Mouse (Mus musculus) liver, embryonic 11.5 days (tissue): ENCODE measurements around the gene Appl1. TPM values are rescaled to one million over a fixed set of nuclear protein-coding genes. Genes with fewer than 3 reads are reported as not detected.
"Not testable (repeated sequence)": the region's sequence is repeated elsewhere in the genome, so short reads cannot be mapped to it uniquely, and the experiment has no call there.

Experiments
- ATAC-seq: fragments of 200-750 bp; cut with Nextera tagmentation; replicated peaks from 2 replicates; pipeline ENCODE4 v1.8.0; 2017; ENCODE audit warnings: moderate number of reproducible peaks, mild to moderate bottlenecking, moderate TSS enrichment, moderate library complexity; ENCODE audit not compliant: low FRiP score
- DNase-seq: peaks from one replicate; pipeline ENCODE4 v3.0.0-alpha.2; 2017; ENCODE audit warnings: low spot score
- H3K27ac ChIP-seq: fragments of 300-500 bp; sonication (generic); 2 replicates; pipeline ENCODE4 v1.5.1; 2014; ENCODE audit warnings: mild to moderate bottlenecking, low read depth, low read length, control low read depth
- H3K27me3 ChIP-seq: fragments of 300-500 bp; sonication (generic); replicated peaks from 2 replicates; pipeline ENCODE4 v1.6.1; 2014; ENCODE audit warnings: low read length, mixed read lengths; ENCODE audit not compliant: control insufficient read depth, insufficient read depth
- H3K36me3 ChIP-seq: fragments of 300-500 bp; sonication (generic); 2 replicates; pipeline ENCODE4 v1.6.1; 2014; ENCODE audit warnings: mild to moderate bottlenecking, low read length, moderate library complexity, mixed read lengths; ENCODE audit not compliant: control insufficient read depth, insufficient read depth
- H3K4me1 ChIP-seq: fragments of 300-500 bp; sonication (generic); replicated peaks from 2 replicates; pipeline ENCODE4 v1.6.1; 2014; ENCODE audit warnings: low read length, mixed read lengths; ENCODE audit not compliant: control insufficient read depth, insufficient read depth
- H3K4me2 ChIP-seq: fragments of 300-500 bp; sonication (generic); 2 replicates; pipeline ENCODE4 v1.6.1; 2014; ENCODE audit warnings: mild to moderate bottlenecking, control low read depth, moderate library complexity
- H3K4me3 ChIP-seq: fragments of 300-500 bp; sonication (generic); 2 replicates; pipeline ENCODE4 v1.5.1; 2014; ENCODE audit warnings: low read depth, low read length, control low read depth
- H3K9ac ChIP-seq: fragments of 300-500 bp; sonication (generic); 2 replicates; pipeline ENCODE4 v1.6.1; 2014; ENCODE audit warnings: low read depth, low read length, control low read depth
- H3K9me3 ChIP-seq: fragments of 300-500 bp; sonication (generic); 2 replicates; pipeline ENCODE4 v1.6.1; 2016; ENCODE audit warnings: low read length, inconsistent platforms, mixed read lengths; ENCODE audit not compliant: control insufficient read depth
- WGBS: fragments of 180-500 bp; shearing (Covaris S2); extraction: QIAGEN DNeasy Blood & Tissue Kit; methylation state at CpG from one replicate; pipeline ENCODE4 v1.1.7; 2014; 5-methylcytosine and 5-hydroxymethylcytosine counted together
- polyA plus RNA-seq: library from polyadenylated mRNA; unstranded; fragments of >200 nt; fragmentation: Nextera tagmentation; extraction: Ambion mirVana; gene quantifications from 2 replicates; pipeline ENCODE4 v1.2.1, GENCODE M21; 2014

The Appl1 gene
- polyA plus RNA-seq, 1 experiment from 2014 or later = 14.2 TPM

DNA sequence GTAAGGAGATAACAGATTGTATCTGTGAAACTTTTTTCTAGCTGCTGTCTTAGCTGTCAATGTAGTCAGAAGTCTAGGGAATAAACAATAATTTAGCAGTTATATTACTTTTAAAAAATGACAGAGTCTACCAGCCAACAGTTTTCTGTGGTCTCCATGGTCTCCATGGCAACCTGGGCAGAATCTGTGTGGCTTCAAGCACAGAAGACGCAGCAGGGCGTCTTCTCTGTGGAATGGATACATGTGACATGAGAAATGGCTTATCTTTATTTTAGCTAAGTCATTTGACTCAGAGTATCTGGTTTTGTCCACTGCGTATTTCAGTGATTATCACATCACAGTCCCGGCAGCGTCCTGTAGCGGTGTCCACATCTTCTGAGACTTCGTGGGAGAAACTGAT is 5.2 kb upstream of the Appl1 start:
- H3K27me3 ChIP-seq = no peaks in the 10 kb centered on the region; the same call in 1 of the 2 replicates
- ATAC-seq (no peak), DNase-seq (no peak)
- H3K9ac ChIP-seq = no peak overlapping the region
- H3K9me3 ChIP-seq = no peaks in the 10 kb centered on the region
- no peak overlapping the region for H3K4me3 ChIP-seq
- H3K4me1 ChIP-seq = peaks cover 3% of the 10 kb centered on the region; the same call in 1 of the 2 replicates
- H3K27ac ChIP-seq = no peak overlapping the region
- no peak overlapping the region for H3K4me2 ChIP-seq
- 42% methylated on average over 7 of the region's 7 CpGs for WGBS
- no peaks in the 10 kb centered on the region for H3K36me3 ChIP-seq

DNA sequence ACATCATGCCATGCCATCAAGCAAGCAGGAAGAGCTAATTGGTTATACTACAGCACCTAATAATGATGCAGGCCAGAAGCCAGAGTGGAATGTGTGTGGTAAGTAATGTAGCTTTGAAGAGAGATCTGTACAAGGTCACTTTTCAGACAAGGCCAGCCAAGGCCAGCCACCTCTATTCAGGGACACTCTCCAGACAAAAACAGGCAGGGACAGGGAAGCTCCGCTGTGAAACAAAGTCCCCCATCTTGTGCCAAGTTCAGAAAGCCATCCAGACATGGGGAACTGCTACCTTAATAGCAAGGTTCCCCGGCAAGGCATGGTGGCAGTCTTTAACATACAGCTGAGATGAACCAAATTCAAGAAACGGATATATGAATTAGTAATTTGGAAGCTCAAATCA is 4.5 kb upstream of the Appl1 start:
- WGBS = 88% methylated on average over 3 of the region's 3 CpGs
- H3K4me1 ChIP-seq = peaks cover 3% of the 10 kb centered on the region; the same call in 1 of the 2 replicates
- H3K27ac ChIP-seq = no peak overlapping the region
- H3K9me3 ChIP-seq = no peaks in the 10 kb centered on the region
- no peak for ATAC-seq
- H3K9ac ChIP-seq = no peak overlapping the region
- H3K4me3 ChIP-seq = no peak overlapping the region
- no peak overlapping the region for H3K4me2 ChIP-seq
- H3K36me3 ChIP-seq = no peaks in the 10 kb centered on the region
- no peak for DNase-seq
- H3K27me3 ChIP-seq = no peaks in the 10 kb centered on the region

DNA sequence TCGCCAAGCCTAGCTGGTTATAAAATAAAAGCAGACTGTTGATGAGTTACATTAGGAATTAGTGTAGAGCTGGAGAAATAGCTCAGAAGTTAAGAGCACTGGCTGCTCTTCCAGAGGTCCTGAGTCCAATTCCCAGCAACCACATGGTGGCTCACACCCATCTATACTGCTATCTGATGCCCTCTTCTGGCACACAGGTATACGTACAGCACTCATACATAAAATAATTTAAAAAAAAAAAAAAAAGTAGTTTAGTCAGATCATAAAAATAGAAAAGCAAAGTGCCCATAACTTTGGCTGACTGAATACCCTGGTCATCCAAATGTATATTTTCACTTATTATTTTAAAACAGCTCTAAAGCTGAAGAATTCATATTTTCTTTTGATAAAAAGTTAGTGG is 2.1 kb upstream of the Appl1 start:
- H3K4me1 ChIP-seq = peaks cover 3% of the 10 kb centered on the region; the same call in 1 of the 2 replicates
- no peak overlapping the region for H3K4me3 ChIP-seq
- no peak for DNase-seq
- H3K36me3 ChIP-seq = no peaks in the 10 kb centered on the region
- WGBS = 88% methylated on average over 2 of the region's 2 CpGs
- no peak overlapping the region for H3K9ac ChIP-seq
- ATAC-seq = no peak
- H3K9me3 ChIP-seq = no peaks in the 10 kb centered on the region
- no peak overlapping the region for H3K27ac ChIP-seq
- no peak overlapping the region for H3K4me2 ChIP-seq
- H3K27me3 ChIP-seq = no peaks in the 10 kb centered on the region

DNA sequence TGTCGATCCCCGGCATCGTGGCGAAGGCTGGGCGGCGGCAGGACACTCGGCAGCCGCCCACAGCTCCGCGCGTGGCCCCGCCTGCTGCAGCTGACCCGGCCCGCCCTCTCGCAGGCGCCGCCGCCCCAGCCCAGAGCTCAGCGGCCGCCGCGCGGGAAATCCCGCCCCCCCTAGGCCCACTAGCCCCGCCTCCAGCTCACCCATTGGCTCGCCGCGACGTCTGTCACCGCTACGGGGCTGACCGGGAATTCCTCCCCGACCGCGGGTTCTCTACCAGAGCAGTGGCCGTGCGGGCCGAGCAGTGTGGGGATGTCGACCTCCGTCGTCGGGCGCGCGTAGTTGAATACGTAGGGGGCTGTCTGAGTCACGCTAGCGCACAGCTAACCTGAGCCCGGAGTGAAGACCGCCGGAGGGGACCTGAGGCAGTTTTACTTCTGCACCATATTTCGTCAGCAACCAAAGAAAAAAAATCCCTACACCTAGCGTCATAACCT is 546 bp downstream of the Appl1 start:
- peaks cover 2% of the 10 kb centered on the region; the same call in 1 of the 2 replicates for H3K4me1 ChIP-seq
- H3K9me3 ChIP-seq = no peaks in the 10 kb centered on the region
- peak overlapping the region; percentile 83 for H3K9ac ChIP-seq
- H3K4me2 ChIP-seq = peak overlapping the region; percentile 83
- no peaks in the 10 kb centered on the region for H3K27me3 ChIP-seq
- H3K27ac ChIP-seq = peak overlapping the region; percentile 48
- H3K4me3 ChIP-seq = peak overlapping the region; percentile 93
- under 1% methylated on average over 53 of the region's 53 CpGs for WGBS
- no peaks in the 10 kb centered on the region for H3K36me3 ChIP-seq
- ATAC-seq (peak; percentile 98), DNase-seq (peak; percentile 98)

DNA sequence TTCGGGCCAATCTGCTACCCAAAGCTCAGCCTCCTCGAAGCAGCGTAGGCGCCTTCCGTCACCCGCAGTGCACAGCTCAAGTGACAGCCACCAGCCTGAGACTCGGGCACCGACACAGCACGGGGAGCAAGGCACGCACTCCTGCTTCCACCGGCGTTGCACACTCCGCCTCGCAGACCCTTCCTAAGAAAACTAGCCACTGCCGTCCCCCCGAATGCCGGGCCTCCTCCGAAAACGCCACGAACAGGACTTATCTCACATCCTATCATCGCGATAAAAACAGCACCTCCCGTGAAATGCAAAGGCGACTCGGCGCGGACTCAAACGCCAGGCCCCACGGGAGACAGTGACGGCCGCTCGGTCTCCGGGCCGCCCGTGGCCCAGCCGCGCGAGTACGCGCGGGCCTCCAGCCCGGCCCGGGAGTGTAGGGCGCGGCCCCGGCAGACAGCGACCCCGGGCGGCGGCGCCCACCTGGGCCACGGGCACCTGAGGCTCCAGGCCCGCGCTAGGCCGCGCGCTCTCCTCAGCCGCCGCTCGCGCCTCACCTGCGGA is 1.1 kb downstream of the Appl1 start:
- no peak for DNase-seq

DNA sequence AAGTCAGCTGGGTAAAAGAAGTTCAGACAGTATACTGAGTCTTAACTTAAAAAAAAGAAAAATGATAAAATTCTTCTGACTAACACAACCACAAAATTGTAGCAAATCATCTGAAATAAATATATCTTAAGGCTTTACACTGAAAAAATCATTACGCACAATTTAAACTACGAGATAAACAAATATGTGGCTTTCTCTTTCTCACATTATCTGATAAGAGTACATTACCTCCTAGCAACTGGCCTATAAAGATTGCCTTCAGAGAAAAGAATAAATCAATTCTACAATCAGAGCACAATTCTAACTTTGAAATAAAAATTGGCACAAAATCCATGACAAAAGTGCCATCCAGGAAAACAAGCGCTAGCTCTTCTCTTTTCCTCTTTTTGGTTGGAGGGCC is 1.9 kb downstream of the Appl1 start:
- 69% methylated on average over 3 of the region's 3 CpGs for WGBS
- Histone ChIP-seq H3K9me3 (no peaks in the 10 kb centered on the region), H3K9ac (no peak overlapping the region)

More for the DNA sequence above, 1.1 kb downstream of the Appl1 start:
- Histone ChIP-seq H3K9me3 (no peaks in the 10 kb centered on the region), H3K27ac (peak overlapping the region; percentile 48), H3K9ac (peak overlapping the region; percentile 83), H3K4me3 (peak overlapping the region; percentile 93), H3K27me3 (no peaks in the 10 kb centered on the region), H3K36me3 (no peaks in the 10 kb centered on the region), H3K4me1 (peaks cover 2% of the 10 kb centered on the region; the same call in 1 of the 2 replicates), H3K4me2 (peak overlapping the region; percentile 83)
- WGBS = under 1% methylated on average over 62 of the region's 62 CpGs
- ATAC-seq = peak; percentile 84

DNA sequence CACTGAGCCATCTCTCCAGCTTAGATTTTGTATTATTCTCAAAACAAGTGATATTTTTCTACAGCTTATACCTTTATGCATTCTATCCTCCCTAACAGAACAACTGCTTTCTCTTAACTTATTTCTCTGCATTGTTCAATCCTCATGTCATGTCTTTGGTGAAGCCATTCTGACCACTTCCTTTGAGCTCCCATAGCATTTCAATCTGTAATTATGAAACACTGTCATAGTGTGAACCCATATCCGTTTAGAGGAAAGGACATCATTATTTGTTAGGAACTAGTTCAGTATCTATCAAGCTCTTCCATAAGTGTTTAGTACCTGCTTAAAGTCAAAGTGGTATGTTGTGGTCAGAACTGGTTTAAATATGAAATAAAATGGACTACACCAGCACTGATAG is 10.5 kb downstream of the Appl1 start:
- WGBS = 81% methylated on average over 1 of the region's 1 CpGs
- no peaks in the 10 kb centered on the region for H3K4me1 ChIP-seq
- no peaks in the 10 kb centered on the region for H3K9me3 ChIP-seq
- no peaks in the 10 kb centered on the region for H3K27me3 ChIP-seq
- H3K4me2 ChIP-seq = no peak overlapping the region
- no peak overlapping the region for H3K9ac ChIP-seq
- no peak for ATAC-seq
- no peaks in the 10 kb centered on the region for H3K36me3 ChIP-seq
- no peak overlapping the region for H3K4me3 ChIP-seq
- no peak overlapping the region for H3K27ac ChIP-seq
- DNase-seq = no peak

More for the DNA sequence above, 1.9 kb downstream of the Appl1 start:
- Histone ChIP-seq H3K4me1 (peaks cover 2% of the 10 kb centered on the region; the same call in 1 of the 2 replicates), H3K36me3 (no peaks in the 10 kb centered on the region), H3K27ac (no peak overlapping the region), H3K4me2 (peak overlapping the region; percentile 83), H3K4me3 (peak overlapping the region; percentile 93), H3K27me3 (no peaks in the 10 kb centered on the region)
- ATAC-seq (no peak), DNase-seq (no peak)

DNA sequence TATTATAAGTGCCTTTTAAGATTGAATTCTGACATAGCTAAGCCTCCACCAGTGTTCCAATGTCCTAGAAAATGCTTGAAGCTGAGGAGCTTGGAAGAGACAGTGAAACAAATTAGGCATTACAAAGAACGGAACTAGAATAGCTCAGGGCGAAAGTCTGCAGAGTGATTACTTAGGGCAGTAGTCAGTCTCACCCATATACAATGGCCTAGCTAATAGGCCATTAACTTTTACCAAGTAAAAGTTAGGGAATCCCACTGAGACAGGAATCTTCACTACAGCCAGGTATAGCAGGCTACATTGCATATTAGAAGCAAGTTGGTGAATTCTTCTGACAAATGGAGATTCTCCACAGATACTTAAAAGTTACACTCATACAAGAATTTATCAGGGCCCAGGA is 14.9 kb downstream of the Appl1 start:
- not testable (repeated sequence) for ATAC-seq, H3K4me3 ChIP-seq, H3K36me3 ChIP-seq, H3K9me3 ChIP-seq, H3K4me2 ChIP-seq, H3K4me1 ChIP-seq, DNase-seq, H3K27ac ChIP-seq, H3K9ac ChIP-seq, H3K27me3 ChIP-seq
- WGBS = 93% methylated on average over 2 of the region's 2 CpGs

DNA sequence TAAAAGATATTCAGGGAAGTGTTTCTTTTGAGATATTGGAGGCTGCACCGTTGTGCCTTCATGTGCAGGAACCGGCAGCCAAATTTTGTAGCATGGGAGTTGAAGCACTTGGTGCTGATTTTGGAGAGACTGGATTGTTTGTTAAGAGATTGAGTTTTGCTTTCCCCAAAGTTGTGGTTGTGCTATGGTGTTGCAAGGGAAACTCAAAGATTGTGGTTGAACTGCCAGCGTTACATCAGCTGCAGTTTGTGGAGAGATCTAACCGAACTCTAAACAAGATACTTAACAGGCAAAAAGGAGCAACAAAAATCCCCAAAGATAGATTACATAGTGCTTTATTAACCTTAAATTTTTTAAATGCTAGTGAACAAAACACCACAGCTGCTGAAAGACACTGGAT is 35.5 kb downstream of the Appl1 start:
- H3K27me3 ChIP-seq = no peaks in the 10 kb centered on the region
- 75% methylated on average over 4 of the region's 4 CpGs for WGBS
- no peak for ATAC-seq
- DNase-seq = no peak
- H3K27ac ChIP-seq = no peak overlapping the region
- no peak overlapping the region for H3K4me2 ChIP-seq
- no peaks in the 10 kb centered on the region for H3K9me3 ChIP-seq
- H3K9ac ChIP-seq = no peak overlapping the region
- no peak overlapping the region for H3K4me3 ChIP-seq
- H3K4me1 ChIP-seq = no peaks in the 10 kb centered on the region
- H3K36me3 ChIP-seq = no peaks in the 10 kb centered on the region
